Mouse (Mus musculus) duodenum, adult 2 months (tissue): ENCODE data around the gene Glb1l3. TPM values are rescaled to one million over a fixed set of nuclear protein-coding genes. Genes with fewer than 3 reads are reported as not detected.

Experiments
- polyA plus RNA-seq: library from polyadenylated mRNA; depleted of rRNA; stranded (reverse); fragments of >200 nt; gene quantifications from 2 replicates; pipeline ENCODE4 v1.2.3, GENCODE M21; 2012; ENCODE audit warnings: low replicate concordance; rRNA removed

The Glb1l3 gene
- polyA plus RNA-seq: not detected in 2 replicates

DNA sequence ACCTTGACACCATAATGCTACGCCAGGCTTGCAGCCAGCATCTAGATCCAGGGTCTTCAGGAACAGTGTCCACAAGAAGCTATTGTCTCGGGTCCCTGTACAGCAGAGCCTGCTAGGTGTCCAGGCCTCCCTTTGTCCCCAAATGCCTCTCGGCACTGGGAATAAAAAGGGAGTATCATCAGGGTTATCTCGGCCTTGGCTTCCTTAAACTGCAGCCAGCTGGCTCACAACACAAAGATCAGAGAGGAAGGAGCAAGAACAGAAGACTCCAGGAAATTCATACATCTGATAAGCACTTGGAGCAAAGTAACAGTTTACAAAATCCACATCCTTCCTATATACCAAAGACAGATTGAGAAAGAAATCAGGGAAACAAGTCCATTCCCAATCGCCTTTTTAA lies at the start of gene Glb1l3:
Gene Glb1l3 (minus strand): TSS at position 140 of the 400 bp plus-strand sequence.

DNA sequence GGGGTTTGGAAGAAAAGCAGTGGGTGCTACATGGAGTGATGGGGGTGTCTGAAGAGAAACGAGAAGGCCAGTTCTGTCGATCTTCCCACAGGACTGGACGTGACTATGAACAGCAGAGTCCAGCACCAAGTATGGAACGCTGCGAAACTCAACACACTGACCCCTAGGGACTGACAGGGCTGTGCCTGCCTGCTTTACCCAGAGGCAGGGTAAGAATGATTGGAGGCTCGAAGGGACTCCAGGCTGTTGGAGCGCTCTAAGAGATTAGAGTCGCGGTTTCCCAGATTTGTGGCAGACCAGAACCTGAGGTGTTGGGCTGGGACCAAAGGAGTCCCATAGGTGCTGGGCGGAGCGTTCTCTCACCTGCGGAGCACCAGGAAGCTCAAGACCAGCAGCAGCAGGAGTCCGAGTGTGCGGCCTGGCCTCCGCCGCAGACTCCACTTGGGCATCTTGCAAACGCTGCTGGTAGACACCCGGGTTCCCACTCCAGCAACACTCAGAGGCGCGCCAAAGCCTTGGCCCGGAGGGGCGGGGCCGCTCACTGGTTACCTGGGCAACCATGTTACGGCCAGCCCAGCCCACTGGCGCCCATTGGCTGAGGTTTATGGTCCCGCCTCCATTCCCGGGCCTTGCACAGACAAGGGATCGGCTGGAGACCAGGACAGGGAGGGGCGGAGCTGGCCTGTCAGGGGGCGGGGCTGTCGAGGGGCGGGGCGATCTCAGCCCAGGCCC lies 54.6 kb downstream of the Glb1l3 start, which contains the start of gene Glb1l2:
Gene Glb1l2 (minus strand): TSS at position 534 of the 732 bp plus-strand sequence.

Other genes with a start within 250 kb of the Glb1l3 start
- gene B3gat1, start 127.2 kb downstream of the Glb1l3 start, polyA plus RNA-seq: not detected in 2 replicates
- 0.08 and 0.41 TPM in 2 replicates for gene Glb1l2, start 54.4 kb downstream of the Glb1l3 start, polyA plus RNA-seq
- not detected in 2 replicates for gene Gm1110, start 62.2 kb upstream of the Glb1l3 start, polyA plus RNA-seq
- 4.3 and 4.9 TPM in 2 replicates for gene Acad8, start 138.7 kb upstream of the Glb1l3 start, polyA plus RNA-seq
- gene Thyn1, start 138.8 kb upstream of the Glb1l3 start, polyA plus RNA-seq: 1.1 and 2.1 TPM in 2 replicates
- 18.0 and 20.0 TPM in 2 replicates for gene Vps26b, start 169.2 kb upstream of the Glb1l3 start, polyA plus RNA-seq
- 9.6 and 12.1 TPM in 2 replicates for gene Ncapd3, start 169.3 kb upstream of the Glb1l3 start, polyA plus RNA-seq